Mouse (Mus musculus): ENCODE measurements around the gene Pla2g3.

Gene Pla2g3

DNA sequence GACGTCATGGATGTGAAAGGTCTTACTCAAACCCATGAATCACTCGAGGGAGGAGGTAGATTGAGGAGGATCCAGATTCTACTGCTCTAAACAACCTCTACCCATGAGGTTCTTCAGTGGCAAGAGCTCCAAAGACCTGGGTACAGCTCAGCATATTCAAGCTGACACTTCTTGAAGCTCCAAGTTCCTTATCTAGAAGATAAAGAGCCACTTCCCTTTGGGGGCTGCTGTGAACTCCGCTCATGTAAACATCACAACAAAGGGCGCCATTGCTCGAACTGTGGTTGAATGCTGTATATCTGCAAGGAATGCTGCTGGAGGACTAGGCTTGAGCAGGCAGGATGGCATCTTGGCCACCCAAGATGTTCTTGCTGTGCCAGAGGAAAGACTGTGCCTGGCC lies 952 bp downstream of the Pla2g3 start:
- intact Hi-C loops (cut with DNase I): no loop called here

GRCm38 (mm10) chr11:3492748-3493147 lies 4.7 kb downstream of the Pla2g3 start:
- intact Hi-C loops (cut with DNase I): no loop called here

DNA sequence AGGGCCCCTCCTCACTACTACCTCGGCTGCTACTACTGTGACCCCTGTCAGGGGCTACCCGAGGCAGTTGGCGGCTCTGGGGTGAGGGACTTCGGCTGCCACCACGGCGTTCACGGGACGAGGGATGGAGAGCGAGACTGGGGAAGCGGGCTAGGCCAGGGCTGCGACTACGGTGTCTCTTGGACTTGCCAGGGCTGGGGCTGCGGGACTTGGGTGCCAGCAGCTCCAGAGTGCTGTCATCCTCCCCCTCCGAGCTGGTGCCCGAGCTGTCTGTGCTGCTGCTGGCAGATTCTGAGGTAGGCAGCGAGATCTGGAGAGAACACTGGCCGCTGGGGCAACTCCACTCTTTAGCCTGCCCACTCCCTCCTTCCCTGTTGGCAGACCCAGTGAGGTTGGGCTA lies 6.8 kb downstream of the Pla2g3 start:
- intact Hi-C loops (cut with DNase I): no loop called here

- intact Hi-C loops (cut with DNase I): no loop called here
These were observed 7.4 kb downstream of the Pla2g3 start for GRCm38 (mm10) chr11:3495496-3495895.

- intact Hi-C loops (cut with DNase I): no loop called here
These were observed 8.7 kb downstream of the Pla2g3 start for GRCm38 (mm10) chr11:3496756-3497155.

DNA sequence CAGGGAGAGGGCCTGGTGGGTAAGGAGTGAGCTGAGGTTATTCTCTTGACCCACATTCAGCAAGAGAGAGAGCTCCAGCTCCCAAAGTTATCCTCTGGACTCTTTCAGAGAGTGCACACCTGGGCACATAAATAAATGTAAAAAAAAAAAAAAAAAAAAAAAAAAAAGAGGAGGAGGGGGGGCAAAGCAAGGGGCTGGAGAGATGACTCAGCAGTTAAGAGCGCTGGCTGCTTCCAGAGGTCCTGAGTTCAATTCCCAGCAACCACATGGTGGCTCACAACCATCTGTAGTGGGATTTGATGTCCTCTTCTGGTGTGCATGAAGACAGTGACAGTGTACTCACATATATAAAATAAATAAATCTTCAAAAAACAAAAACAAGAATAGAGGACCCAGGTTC lies 9.2 kb downstream of the Pla2g3 start:
- intact Hi-C loops (cut with DNase I): no loop called here

GRCm38 (mm10) chr11:3502057-3502456 lies 14.0 kb downstream of the Pla2g3 start:
- intact Hi-C loops (cut with DNase I): no loop called here

- intact Hi-C loops (cut with DNase I): no loop called here
These were observed 14.5 kb downstream of the Pla2g3 start for GRCm38 (mm10) chr11:3502459-3503072.

- intact Hi-C loops (cut with DNase I): no loop called here
These were observed 15.9 kb downstream of the Pla2g3 start for GRCm38 (mm10) chr11:3503755-3504693.

GRCm38 (mm10) chr11:3508226-3508625 lies 20.1 kb downstream of the Pla2g3 start:
- intact Hi-C loops (cut with DNase I): no loop called here

DNA sequence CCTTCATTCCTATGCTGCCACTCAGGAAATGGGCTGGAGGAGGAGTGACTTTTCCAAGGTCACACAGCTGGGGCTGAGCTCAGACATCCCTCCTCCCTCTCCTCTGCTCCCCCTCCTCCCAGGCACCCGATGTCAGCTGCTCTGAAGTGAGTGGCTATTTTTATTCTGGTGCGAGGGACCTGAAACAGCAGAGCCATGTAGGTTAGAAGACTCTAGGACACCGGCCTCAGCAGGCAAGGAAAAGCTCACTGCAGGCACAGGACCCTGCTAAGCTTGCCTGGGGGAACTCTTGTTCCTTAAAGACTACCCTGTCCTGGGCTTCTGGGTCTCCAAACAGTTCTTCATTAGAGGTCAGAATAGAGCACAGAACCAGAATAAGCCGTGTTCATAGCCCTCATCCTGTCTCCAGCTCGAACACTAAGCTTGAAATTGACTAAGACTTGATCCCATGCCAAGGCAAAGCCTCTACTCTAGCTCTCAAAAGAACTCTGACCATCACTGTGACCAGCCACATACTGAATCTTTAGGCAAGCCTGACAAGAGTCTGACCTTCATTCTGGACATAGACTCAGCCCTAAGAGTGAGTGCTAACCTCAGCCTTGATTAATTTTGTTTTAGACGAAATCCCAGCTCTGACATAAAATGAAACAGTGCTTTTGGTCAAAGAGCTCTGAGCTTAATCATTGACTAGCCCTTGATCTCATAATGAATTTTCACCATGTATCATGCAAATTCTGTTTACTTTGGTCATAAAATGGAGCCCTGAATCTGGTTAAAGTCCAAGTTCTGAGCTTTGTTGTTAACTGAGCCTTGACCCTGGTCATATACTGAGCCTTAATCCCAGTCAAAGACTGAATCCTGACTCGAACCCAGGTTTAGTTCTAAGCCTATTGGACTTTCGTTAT lies 21.3 kb downstream of the Pla2g3 start:
- intact Hi-C loops (cut with DNase I): loop anchor here (5.0 kb wide), 1 partner anchor 122 kb away; no protein-coding TSS in a partner anchor

DNA sequence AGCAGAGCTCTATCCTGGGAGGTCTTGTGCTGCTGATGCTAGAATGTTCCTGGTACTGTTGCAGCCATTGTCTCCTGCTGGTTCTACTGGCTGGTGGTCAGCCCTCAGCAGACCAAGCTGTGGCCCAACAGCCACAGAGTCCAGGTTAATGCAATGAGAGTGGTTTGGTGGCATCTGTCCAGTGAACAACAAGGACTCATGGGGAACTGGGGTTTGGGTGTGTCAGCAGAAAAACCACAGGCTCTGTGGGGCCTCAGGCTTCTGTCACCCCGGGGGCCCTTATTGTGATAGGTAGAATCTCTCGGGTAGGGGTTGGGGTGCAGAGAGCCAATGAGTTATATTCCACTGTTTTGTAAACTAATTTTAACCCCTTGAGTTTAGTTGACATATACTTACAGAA lies 22.2 kb downstream of the Pla2g3 start:
- intact Hi-C loops (cut with DNase I): loop anchor here (5.0 kb wide), 1 partner anchor 123 kb away; no protein-coding TSS in a partner anchor

- intact Hi-C loops (cut with DNase I): loop anchor here (5.0 kb wide), 1 partner anchor 126 kb away; no protein-coding TSS in a partner anchor
These were observed 25.2 kb downstream of the Pla2g3 start for GRCm38 (mm10) chr11:3513291-3513690.

DNA sequence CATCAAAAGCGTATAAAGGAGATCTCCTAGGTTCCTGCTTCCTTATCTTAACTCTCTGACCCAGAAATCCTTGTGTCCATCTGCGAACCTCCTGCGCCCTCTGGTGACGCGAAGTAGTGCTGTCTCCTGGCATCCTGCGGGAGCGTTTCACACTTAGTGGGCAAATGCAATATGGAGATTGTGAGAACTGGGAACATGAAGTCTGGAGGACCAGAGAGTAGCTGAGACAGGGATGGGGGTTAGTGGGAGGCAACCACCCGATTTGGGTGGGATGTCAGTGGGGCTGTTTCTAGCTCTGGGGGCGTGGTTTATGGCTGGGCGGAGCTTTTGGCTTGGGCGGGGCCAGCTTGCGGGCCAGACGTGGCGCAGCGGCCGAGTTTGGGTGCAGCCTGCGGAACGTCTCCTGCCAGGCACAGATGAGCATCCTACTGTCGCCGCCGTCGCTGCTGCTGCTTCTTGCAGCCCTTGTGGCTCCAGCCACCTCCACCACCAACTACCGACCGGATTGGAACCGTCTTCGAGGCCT lies 26.5 kb downstream of the Pla2g3 start, which contains the start of gene Selenom:
Gene Selenom, plus strand, starts transcription at position 156 of the 526 bp plus-strand sequence.
- intact Hi-C loops (cut with DNase I): loop anchor here (1.0 to 5.0 kb wide), 2 partner anchors 39 to 127 kb away; no protein-coding TSS in a partner anchor

GRCm38 (mm10) chr11:3515216-3515615 lies 27.1 kb downstream of the Pla2g3 start:
- intact Hi-C loops (cut with DNase I): no loop called here

DNA sequence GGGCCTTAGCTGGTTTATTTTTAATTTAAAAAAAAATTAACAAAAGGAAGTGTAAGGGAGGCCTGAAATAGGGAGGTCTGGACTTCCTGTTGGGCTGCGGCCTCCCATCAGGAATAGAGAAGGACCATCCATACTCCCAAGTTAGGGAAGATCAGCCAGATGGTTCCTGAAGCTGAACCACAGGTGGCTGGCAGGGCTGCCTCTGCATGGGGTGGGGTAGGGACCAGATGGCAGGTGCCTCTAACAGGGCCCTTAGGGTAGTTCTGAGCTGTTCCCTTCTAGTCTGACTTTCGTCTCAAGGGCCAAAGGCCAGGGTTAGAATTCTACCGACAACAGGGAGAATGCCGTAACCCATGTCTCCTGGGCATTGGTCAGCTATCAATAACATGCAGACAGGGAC lies 27.6 kb downstream of the Pla2g3 start:
- intact Hi-C loops (cut with DNase I): no loop called here

GRCm38 (mm10) chr11:3516121-3516520 lies 28.0 kb downstream of the Pla2g3 start:
- intact Hi-C loops (cut with DNase I): no loop called here

DNA sequence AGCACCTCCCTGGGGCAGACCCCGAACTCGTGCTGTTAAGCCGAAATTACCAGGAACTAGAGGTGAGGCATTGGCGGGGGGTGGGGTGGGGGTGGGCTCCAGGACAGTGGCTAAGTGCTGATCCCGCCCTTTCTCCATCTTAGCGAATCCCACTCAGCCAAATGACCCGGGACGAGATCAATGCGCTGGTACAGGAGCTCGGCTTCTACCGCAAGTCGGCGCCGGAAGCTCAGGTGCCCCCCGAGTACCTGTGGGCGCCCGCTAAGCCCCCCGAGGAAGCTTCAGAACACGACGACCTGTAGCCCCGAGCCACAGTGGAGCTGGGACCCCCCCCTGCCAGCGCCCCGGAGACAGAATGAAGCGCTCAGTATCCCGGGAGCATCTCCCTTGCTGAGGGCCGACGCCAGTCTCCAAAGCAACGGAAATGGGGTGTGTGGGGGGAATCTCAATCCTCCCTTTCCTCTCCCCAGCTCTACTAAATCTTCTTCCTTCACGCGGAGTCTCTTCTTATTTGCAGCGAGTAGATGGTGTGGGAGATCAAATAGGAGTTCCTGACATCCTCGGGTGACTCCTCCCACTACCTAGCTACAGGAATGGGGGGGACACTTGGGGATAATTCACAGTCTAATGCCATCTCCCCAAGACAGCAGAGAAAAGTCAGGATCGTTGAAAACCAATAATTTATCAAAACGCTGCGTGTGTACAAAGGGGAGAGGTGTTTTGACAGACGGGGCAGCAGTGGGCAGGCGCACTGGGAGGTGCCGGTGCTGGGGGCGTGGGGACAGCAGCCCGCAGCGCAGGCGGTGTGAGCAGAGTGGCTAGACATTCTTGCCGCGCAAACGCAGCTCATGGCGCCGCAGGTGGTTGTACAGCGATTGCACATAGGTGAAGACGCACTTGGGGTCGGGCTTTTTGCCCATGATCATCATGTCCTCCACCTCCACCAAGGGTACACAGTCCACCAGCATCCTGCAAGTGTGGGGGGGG lies 29.1 kb downstream of the Pla2g3 start:
- intact Hi-C loops (cut with DNase I): no loop called here

DNA sequence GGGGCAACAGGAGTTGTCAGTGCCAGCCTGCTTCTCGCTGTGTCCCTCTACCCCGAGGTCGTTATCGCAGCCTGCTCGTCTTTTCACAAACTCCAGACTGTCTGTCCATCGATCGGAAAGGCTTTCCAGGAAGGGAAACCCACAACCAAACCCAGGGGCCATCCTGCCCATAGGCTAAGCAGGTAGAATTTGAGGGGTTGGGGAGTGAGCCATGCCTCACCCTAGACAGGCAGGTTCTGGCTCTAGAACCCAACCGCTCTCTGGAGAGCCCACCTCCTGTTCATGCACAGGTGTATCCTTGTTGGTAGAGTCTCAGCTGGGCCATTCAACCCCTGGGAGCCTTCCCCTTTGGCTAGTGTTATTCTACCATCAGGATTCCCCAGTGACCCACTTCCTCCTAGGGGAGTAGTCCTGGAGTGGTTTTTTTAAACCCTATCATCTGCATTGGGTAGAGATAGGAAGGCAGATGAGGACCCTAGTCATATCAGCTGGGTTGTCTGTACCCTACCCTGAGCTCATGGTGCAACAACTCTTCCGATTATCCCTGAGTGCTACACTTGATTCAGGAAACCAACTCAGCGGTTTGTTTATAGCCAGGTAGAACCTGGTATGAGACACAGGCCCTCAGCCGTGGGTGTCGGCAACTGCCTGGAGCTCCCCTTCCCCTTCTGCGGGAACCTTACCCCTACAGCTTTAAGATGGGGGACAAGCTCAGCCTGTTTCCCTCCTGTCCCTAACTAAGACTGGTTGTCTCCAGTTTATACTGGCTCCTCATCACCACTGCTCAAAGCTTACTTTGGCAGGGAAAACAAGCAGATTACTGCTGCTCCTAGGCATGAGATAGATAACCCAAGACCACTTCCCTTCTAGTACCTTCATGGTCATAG lies 30.0 kb downstream of the Pla2g3 start:
- intact Hi-C loops (cut with DNase I): no loop called here
